Mouse (Mus musculus): ENCODE results near the gene Lrrc4c. TPM values are rescaled to one million over a fixed set of nuclear protein-coding genes. Genes with fewer than 3 reads are reported as not detected.

Lrrc4c gene
- total and polyA plus RNA-seq, 3 experiments: not detected

GRCm38 (mm10) chr2:97284986-97285385 lies 967.0 kb downstream of the Lrrc4c start:
- in situ Hi-C loops (cut with MboI; ENCODE audit: low pct_ligation_motif_present, low pct_unique_long_range_greater_than_20kb, low sequenced_read_pairs): no loop called here
- Histone ChIP-seq H3K27ac (ENCODE audit: insufficient read depth, low read depth) (no peak overlapping the region), H3K9me3 (replicated peaks; ENCODE audit: low read length) (peaks cover 9% of the 10 kb centered on the region), H3K79me2 (replicated peaks; ENCODE audit: control insufficient read depth, extremely low read depth, insufficient read depth, poor library complexity, severe bottlenecking) (no peaks in the 10 kb centered on the region), H3K27me3 (replicated peaks) (no peaks in the 10 kb centered on the region), H3K36me3 (replicated peaks in 1 of 2; ENCODE audit: control insufficient read depth in 1 of 2, insufficient read depth in 1 of 2, low read length in 1 of 2) (no peaks in the 10 kb centered on the region), H3K4me2 (ENCODE audit: insufficient read depth, low read depth, poor library complexity, severe bottlenecking) (no peak overlapping the region), H3K9ac (ENCODE audit: insufficient read depth, low read depth) (no peak overlapping the region), H3K4me1 (ENCODE audit: control insufficient read depth in 1 of 2, insufficient read depth in 2 of 2) (no peaks in the 10 kb centered on the region), H3K4me3 (replicated peaks in 1 of 3; ENCODE audit: low read depth in 2 of 3, low read length in 2 of 3, poor library complexity in 1 of 3) (no peak overlapping the region)
- DNase-seq (ENCODE audit: extremely low read depth): no peak
- dilution Hi-C loops (cut with MboI; ENCODE audit: extremely low pct_ligation_motif_present, extremely low pct_unique_long_range_greater_than_20kb, low sequenced_read_pairs): no loop called here
- TF ChIP-seq JUND (conservative IDR thresholded peaks at IDR 0.05; ENCODE audit: low read depth, low read length) (no peak), JUN (IDR thresholded peaks at IDR 0.05; ENCODE audit: insufficient read depth, low read depth, low read length) (no peak), MEF2A (IDR thresholded peaks at IDR 0.05; ENCODE audit: borderline replicate concordance, low read depth, low read length) (no peak), UBTF (IDR thresholded peaks at IDR 0.05; ENCODE audit: low read depth, low read length) (no peak), BHLHE40 (IDR thresholded peaks at IDR 0.05; ENCODE audit: low read depth, low read length) (no peak), MXI1 (IDR thresholded peaks at IDR 0.05; ENCODE audit: low read depth, low read length) (no peak), RAD21 (IDR thresholded peaks at IDR 0.05; ENCODE audit: low read depth, low read length) (no peak), EP300 (IDR thresholded peaks at IDR 0.05; ENCODE audit: low read length) (no peak)

DNA sequence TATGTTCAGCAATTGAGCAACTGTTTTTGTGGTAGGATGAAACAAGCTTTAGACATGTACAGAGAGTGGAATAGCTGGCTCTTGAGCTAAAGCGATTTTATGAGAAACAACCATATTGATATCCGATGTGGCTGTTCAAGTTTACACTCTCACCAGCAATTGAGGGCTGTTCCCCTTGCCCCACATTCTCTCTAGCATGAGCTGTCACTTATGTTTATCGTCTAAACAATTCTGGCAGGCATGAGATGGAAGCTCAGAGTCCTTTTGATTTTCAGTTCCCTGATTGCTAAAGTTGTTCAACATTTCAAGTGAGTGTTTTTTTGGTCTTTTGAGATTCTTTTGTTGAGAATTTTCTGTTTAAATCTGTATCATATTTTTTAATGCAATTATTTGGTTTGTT lies 976.2 kb downstream of the Lrrc4c start:
- no peaks in the 10 kb centered on the region for H3K27me3 ChIP-seq (replicated peaks)
- no peak overlapping the region for H3K4me2 ChIP-seq (ENCODE audit: insufficient read depth, low read depth, poor library complexity, severe bottlenecking)
- no peak for DNase-seq (ENCODE audit: extremely low read depth)
- no peak overlapping the region for H3K9ac ChIP-seq (ENCODE audit: insufficient read depth, low read depth)
- H3K27ac ChIP-seq (ENCODE audit: insufficient read depth, low read depth): no peak overlapping the region
- H3K36me3 ChIP-seq (replicated peaks in 1 of 2; ENCODE audit: control insufficient read depth in 1 of 2, insufficient read depth in 1 of 2, low read length in 1 of 2): no peaks in the 10 kb centered on the region
- no peaks in the 10 kb centered on the region for H3K79me2 ChIP-seq (replicated peaks; ENCODE audit: control insufficient read depth, extremely low read depth, insufficient read depth, poor library complexity, severe bottlenecking)
- no peak for TF ChIP-seq JUN (IDR thresholded peaks at IDR 0.05; ENCODE audit: insufficient read depth, low read depth, low read length)
- TF ChIP-seq E2F4 (IDR thresholded peaks at IDR 0.05; ENCODE audit: insufficient replicate concordance, low read depth, low read length): no peak
- no peak for TF ChIP-seq KAT2A (IDR thresholded peaks at IDR 0.05; ENCODE audit: insufficient replicate concordance, low read length)
- TF ChIP-seq HCFC1 (IDR thresholded peaks at IDR 0.05; ENCODE audit: low read depth, low read length): no peak
- TF ChIP-seq RAD21 (IDR thresholded peaks at IDR 0.05; ENCODE audit: low read depth, low read length): no peak
- TF ChIP-seq GABPA (IDR thresholded peaks at IDR 0.05; ENCODE audit: insufficient replicate concordance, low read depth, low read length): no peak
- no peak for TF ChIP-seq MEF2A (IDR thresholded peaks at IDR 0.05; ENCODE audit: borderline replicate concordance, low read depth, low read length)
- TF ChIP-seq ZMIZ1 (IDR thresholded peaks at IDR 0.05; ENCODE audit: low read depth, low read length): no peak
- no peak for TF ChIP-seq UBTF (IDR thresholded peaks at IDR 0.05; ENCODE audit: low read depth, low read length)
- TF ChIP-seq NRF1 (IDR thresholded peaks at IDR 0.05; ENCODE audit: low read depth, low read length): no peak
- TF ChIP-seq BHLHE40 (IDR thresholded peaks at IDR 0.05; ENCODE audit: low read depth, low read length): no peak
- no peak for TF ChIP-seq IRF4 (IDR thresholded peaks at IDR 0.05; ENCODE audit: low read depth, low read length)
- no peak for TF ChIP-seq MYC (IDR thresholded peaks at IDR 0.05; ENCODE audit: low read depth, low read length)
- TF ChIP-seq PAX5 (IDR thresholded peaks at IDR 0.05; ENCODE audit: low read length): no peak
- no peaks in the 10 kb centered on the region for H3K4me1 ChIP-seq (ENCODE audit: control insufficient read depth in 1 of 2, insufficient read depth in 2 of 2)
- dilution Hi-C loops (cut with MboI; ENCODE audit: extremely low pct_ligation_motif_present, extremely low pct_unique_long_range_greater_than_20kb, low sequenced_read_pairs) (no loop called here), in situ Hi-C loops (cut with MboI; ENCODE audit: low pct_ligation_motif_present, low pct_unique_long_range_greater_than_20kb, low sequenced_read_pairs) (no loop called here)
- no peak overlapping the region for H3K4me3 ChIP-seq (replicated peaks in 1 of 3; ENCODE audit: low read depth in 2 of 3, low read length in 2 of 3, poor library complexity in 1 of 3)
- H3K9me3 ChIP-seq (replicated peaks; ENCODE audit: low read length): peaks cover 20% of the 10 kb centered on the region

All from CH12.LX (cell line).